Mouse (Mus musculus) heart, embryonic 15.5 days (tissue): ENCODE data around the gene Rab26. TPM values are rescaled to one million over a fixed set of nuclear protein-coding genes. Genes with fewer than 3 reads are reported as not detected.
A peak's percentile ranks its signal among the peaks of the same experiment; 100 is the strongest.

ENCODE experiments used
- ATAC-seq: fragments of 200-750 bp; cut with Nextera tagmentation; replicated peaks from 2 replicates; pipeline ENCODE4 v1.8.0; 2017; ENCODE audit warnings: low read depth, moderate TSS enrichment; ENCODE audit not compliant: insufficient number of reproducible peaks, insufficient read depth, low FRiP score
- H3K27ac ChIP-seq: fragments of 300-500 bp; sonication (generic); 2 replicates; pipeline ENCODE4 v1.5.1; 2015; ENCODE audit warnings: mild to moderate bottlenecking, inconsistent platforms
- H3K27me3 ChIP-seq: fragments of 300-500 bp; sonication (generic); 2 replicates; pipeline ENCODE4 v1.6.1; 2015; ENCODE audit warnings: inconsistent platforms
- H3K36me3 ChIP-seq: fragments of 300-500 bp; sonication (generic); 2 replicates; pipeline ENCODE4 v1.6.1; 2015; ENCODE audit warnings: mild to moderate bottlenecking, inconsistent platforms
- H3K4me1 ChIP-seq: fragments of 300-500 bp; sonication (generic); replicated peaks from 2 replicates; pipeline ENCODE4 v1.6.1; 2015; ENCODE audit warnings: inconsistent platforms
- H3K4me2 ChIP-seq: fragments of 300-500 bp; sonication (generic); 2 replicates; pipeline ENCODE4 v1.6.1; 2015; ENCODE audit warnings: inconsistent platforms, mild to moderate bottlenecking, moderate library complexity
- H3K4me3 ChIP-seq: fragments of 300-500 bp; sonication (generic); 2 replicates; pipeline ENCODE4 v1.5.1; 2015; ENCODE audit warnings: mild to moderate bottlenecking, inconsistent platforms
- H3K9ac ChIP-seq: fragments of 300-500 bp; sonication (generic); 2 replicates; pipeline ENCODE4 v1.6.1; 2015; ENCODE audit warnings: mild to moderate bottlenecking, inconsistent platforms
- H3K9me3 ChIP-seq: fragments of 300-500 bp; sonication (generic); replicated peaks from 2 replicates; pipeline ENCODE4 v1.6.1; 2016; ENCODE audit warnings: inconsistent platforms
- WGBS: fragments of 180-500 bp; shearing (Covaris S2); methylation state at CpG from one replicate; pipeline ENCODE4 v1.1.7; 2015; ENCODE audit warnings: mixed read lengths; 5-methylcytosine and 5-hydroxymethylcytosine counted together
- polyA plus RNA-seq: library from polyadenylated mRNA; unstranded; fragments of >200 nt; fragmentation: Nextera tagmentation; extraction: Ambion mirVana; gene quantifications from 2 replicates; pipeline ENCODE4 v1.2.1, GENCODE M21; 2015

Rab26 gene
- polyA plus RNA-seq, 1 experiment from 2014 or later: 0.97 TPM

DNA sequence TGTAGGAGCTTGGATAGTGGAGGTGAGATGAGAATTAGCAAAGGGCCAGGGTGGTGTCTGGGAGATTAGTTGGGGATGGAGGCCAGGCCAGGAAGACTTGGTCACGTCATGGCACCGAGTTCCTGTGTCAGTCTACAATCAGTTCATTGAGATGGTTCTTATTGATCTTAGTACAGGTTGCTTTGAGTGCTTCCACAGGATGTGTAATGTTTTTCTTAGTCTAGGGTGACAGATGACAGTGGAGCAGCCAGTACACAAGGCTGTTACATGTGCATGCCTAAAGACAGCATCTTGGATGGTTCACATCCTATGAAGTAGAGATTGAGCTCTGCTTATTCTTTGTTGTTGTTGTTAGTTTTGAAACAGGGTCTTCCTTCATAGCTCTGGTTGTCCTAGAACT, 27.6 kb upstream of the Rab26 start:
- Histone ChIP-seq H3K27ac (no peak overlapping the region), H3K4me1 (peaks cover 54% of the 10 kb centered on the region), H3K36me3 (no peaks in the 10 kb centered on the region; the same call in 1 of the 2 replicates), H3K9me3 (no peaks in the 10 kb centered on the region), H3K27me3 (no peaks in the 10 kb centered on the region), H3K9ac (no peak overlapping the region), H3K4me2 (no peak overlapping the region), H3K4me3 (no peak overlapping the region)
- no peak for ATAC-seq
- 90% methylated on average over 2 of the region's 2 CpGs for WGBS

DNA sequence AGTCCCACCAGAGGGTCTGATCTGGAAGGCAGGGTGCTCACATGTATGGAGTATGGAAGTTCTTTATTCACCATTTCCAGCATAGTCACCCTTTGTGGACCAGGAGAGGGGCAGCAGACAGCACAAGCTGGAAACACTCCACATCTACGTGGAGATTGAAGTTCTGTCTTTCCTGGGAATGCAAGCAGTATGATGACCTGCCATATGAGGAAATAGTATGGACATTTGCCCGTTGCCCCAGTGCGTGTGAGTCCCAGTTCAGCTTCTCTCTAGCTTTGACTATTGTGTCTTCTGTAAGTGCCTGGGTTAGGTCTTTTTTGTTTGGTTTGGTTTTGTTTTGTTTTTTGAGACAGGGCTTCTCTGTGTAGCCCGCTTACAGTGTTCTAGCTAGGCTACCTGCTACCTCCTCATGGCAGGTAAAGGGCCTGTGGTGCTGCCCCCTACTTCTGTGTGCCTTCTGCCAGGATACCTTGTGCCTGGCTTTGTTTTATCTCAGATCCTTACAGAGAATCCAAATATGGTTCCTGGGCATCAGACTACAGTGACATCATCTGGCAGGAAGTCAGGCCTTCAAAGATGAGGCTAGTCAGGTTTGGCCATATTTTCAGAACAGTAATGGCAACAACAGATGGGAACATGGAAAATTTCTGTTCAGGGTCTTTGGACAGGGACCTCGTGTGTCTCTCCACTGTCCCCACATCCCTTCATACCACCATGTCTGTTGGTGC, 26.5 kb upstream of the Rab26 start:
- Histone ChIP-seq H3K36me3 (no peaks in the 10 kb centered on the region; the same call in 1 of the 2 replicates), H3K27me3 (no peaks in the 10 kb centered on the region), H3K27ac (no peak overlapping the region; the same call in 1 of the 2 replicates), H3K4me1 (peaks cover 49% of the 10 kb centered on the region), H3K9me3 (no peaks in the 10 kb centered on the region), H3K4me3 (no peak overlapping the region), H3K4me2 (no peak overlapping the region), H3K9ac (no peak overlapping the region)
- no peak for ATAC-seq
- WGBS: 71% methylated on average over 5 of the region's 5 CpGs

DNA sequence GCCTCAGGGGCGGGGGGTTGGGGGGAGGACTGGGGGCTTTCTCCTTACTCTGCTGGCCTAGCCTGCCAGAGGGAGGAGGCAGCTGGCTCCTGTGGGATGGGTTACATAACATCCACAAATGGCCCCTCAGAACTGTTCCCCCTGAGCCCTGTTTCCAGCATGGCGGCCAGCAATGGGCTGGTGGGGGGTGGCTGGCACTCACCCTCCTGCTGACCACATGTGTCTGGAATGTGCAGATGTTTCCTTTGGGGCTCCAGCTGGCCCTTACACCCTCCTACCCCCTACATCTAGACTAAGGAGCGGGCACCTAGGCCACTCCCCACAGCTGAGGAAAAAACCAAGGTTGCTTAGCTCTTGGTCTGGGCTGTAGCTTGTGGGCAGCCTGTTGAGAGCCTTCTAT, 25.1 kb upstream of the Rab26 start:
- no peak overlapping the region for H3K4me3 ChIP-seq

DNA sequence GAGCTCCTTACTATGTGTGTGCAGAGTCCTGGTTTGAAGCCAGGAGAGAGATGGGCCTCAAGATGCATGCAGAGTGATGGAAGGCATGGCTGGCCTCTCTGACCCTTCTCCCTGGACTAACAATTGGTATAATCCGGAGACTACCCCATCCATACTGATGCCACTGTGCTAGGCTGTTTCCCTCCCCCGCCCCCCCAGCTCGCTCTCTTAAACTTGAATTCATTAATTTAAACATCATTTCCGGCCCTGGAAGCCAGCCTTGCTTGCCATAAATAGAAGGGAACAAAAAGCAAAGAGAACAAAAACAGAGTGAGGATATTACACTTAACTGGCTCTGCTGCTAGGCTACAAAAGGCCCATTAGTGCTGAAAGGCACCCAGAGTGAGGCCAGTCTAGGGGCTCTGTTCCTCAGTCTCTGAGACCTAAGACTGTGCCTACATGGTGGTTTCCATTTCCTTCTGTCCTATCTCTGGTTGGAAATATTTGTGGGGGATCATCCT, 24.6 kb upstream of the Rab26 start:
- Histone ChIP-seq H3K27ac (peak overlapping the region; percentile 86), H3K9ac (no peak overlapping the region)

More for the DNA sequence above, 25.1 kb upstream of the Rab26 start:
- Histone ChIP-seq H3K9ac (no peak overlapping the region), H3K4me1 (peaks cover 49% of the 10 kb centered on the region), H3K4me2 (peak overlapping the region; percentile 20), H3K9me3 (no peaks in the 10 kb centered on the region), H3K27me3 (no peaks in the 10 kb centered on the region), H3K27ac (peak overlapping the region; percentile 86), H3K36me3 (no peaks in the 10 kb centered on the region)
- 57% methylated on average over 3 of the region's 3 CpGs for WGBS
- peak; percentile 60 for ATAC-seq

DNA sequence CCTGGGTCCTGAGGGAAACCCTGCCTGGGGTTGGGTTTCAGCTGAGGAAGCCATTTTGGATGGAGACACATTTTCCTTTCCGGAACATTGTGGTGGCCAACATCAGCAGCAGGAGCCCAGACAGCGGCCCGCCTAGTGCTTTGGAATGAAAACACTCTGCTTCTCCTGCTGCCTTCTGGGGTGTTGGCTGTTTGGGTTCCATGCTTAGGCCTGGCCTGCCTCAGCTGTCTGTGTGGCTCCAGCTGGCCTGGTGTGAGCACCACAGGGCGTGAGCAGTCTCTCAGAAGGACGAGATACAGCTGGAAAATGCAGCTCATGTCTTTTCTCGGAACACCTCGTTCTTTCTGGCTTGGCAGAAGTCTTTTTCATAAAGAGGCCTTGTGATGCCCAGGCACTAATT, 23.1 kb upstream of the Rab26 start:
- ATAC-seq: no peak; the same call in 1 of the 2 replicates
- 72% methylated on average over 7 of the region's 7 CpGs for WGBS
- Histone ChIP-seq H3K4me2 (no peak overlapping the region), H3K9me3 (no peaks in the 10 kb centered on the region), H3K36me3 (no peaks in the 10 kb centered on the region), H3K27ac (peak overlapping the region; percentile 86), H3K27me3 (no peaks in the 10 kb centered on the region), H3K4me1 (peaks cover 43% of the 10 kb centered on the region), H3K9ac (no peak overlapping the region), H3K4me3 (no peak overlapping the region)

More for the DNA sequence above, 24.6 kb upstream of the Rab26 start:
- no peaks in the 10 kb centered on the region for H3K36me3 ChIP-seq
- peak overlapping the region; percentile 20 for H3K4me2 ChIP-seq
- WGBS: 51% methylated on average over 4 of the region's 4 CpGs
- no peaks in the 10 kb centered on the region for H3K9me3 ChIP-seq
- H3K4me1 ChIP-seq: peaks cover 46% of the 10 kb centered on the region
- ATAC-seq: peak; percentile 40; the same call in 1 of the 2 replicates
- H3K27me3 ChIP-seq: no peaks in the 10 kb centered on the region
- H3K4me3 ChIP-seq: no peak overlapping the region

DNA sequence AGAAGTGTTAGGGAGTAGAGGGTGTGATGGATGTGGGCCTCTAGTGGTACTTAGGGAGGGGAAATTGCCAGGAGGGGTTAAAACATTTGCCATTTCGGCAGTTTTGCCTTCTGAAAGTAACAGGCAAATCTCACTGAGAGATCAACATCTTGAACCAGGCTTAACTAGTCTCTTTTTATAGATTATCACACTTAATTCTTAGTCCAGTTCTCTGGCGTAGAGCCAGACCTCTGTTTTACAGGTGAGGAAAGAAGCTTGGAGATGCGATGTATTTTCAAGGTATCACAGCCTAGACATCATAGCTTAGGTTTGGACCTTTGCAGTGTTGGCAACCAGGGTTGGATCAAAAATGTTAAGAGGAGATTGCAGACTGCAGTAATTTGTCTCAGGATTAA, 17.0 kb upstream of the Rab26 start:
- Histone ChIP-seq H3K4me3 (peak overlapping the region; percentile 80), H3K9ac (peak overlapping the region; percentile 83), H3K36me3 (no peaks in the 10 kb centered on the region), H3K9me3 (no peaks in the 10 kb centered on the region), H3K27ac (no peak overlapping the region), H3K4me1 (peaks cover 27% of the 10 kb centered on the region), H3K27me3 (no peaks in the 10 kb centered on the region), H3K4me2 (peak overlapping the region; percentile 77)
- no peak for ATAC-seq
- 60% methylated on average over 3 of the region's 3 CpGs for WGBS

DNA sequence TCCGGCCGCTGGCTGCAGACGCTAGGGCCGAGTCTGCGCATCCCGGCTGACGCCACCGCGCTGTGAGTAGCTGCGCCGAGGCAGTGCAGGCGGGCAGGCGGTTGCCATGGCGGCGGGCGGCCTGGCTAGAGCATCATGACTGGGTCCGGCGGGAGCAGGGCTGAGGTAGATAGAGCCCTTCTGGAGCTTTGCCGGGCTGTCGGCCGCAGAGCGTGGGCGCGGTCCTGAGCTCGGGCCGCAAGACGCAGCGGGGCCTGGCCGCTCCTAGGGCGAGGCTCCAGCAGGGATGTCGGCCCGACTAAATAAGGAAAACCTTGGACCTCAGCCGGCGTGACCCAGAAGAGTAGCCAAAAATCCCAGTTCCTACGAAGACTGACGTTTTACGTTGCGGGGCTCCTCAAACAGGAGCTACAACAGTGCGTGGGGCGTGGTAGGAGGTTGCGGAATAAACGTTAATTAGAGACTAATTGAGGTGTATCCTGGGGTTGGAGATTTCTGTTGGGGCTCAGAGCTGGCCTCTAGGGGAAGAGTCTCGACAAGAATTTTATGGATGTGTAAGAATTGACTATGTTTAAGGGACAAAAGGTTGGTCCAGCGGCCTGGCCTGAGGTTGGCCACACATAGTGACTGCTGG, 16.5 kb upstream of the Rab26 start:
- H3K4me1 ChIP-seq: peaks cover 27% of the 10 kb centered on the region
- H3K27ac ChIP-seq: peak overlapping the region; percentile 91
- ATAC-seq: peak; percentile 66
- peak overlapping the region; percentile 83 for H3K9ac ChIP-seq
- WGBS: under 1% methylated on average over 44 of the region's 44 CpGs
- H3K4me3 ChIP-seq: peak overlapping the region; percentile 80
- H3K27me3 ChIP-seq: no peaks in the 10 kb centered on the region
- H3K9me3 ChIP-seq: no peaks in the 10 kb centered on the region
- H3K36me3 ChIP-seq: no peaks in the 10 kb centered on the region
- H3K4me2 ChIP-seq: peak overlapping the region; percentile 77

DNA sequence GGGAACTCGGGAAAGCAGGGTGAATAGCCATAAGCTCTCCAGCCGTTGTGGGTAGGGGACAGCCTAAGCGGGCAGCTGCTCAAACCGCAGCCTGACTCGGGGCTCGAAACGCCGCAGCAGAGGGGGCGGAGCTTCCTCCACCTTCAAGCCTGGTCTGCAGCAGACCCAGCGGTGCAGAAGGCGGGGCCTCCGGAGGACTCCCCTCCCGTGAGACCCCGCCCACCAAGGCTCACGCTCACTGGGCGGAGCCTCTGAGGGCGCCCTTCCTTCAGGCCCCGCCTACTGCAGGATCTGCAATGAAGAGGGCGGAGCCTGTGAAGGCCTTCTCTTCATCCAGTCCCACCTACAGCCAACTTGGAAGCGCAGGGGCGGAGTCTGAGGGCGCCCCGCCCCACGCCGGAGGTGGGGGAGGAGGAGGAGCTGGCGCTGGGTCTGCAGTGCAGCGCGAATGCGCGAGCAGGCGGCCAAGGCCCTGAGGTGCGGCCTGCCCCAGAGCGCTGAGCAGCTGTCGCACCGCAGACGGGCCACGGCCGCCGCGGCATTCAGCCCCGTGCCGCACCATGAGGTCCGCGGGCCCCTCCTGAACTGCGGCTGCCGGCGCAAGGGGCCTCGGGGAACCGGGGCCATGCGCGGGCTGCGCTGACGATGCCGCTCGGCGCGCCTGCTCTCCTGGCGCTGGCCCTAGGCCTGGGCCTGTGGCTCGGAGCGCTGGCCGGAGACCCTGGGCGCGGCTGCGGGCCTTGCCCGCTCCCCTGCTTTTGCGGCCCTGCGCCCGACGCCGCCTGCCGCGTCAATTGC, 15.8 kb upstream of the Rab26 start, which contains the start of gene Pkd1:
Gene Pkd1 (plus strand): TSS at position 217 of the 798 bp plus-strand sequence.
- Histone ChIP-seq H3K27ac (peak within 1 kb of the TSS; percentile 91), H3K4me2 (peak within 1 kb of the TSS; percentile 77), H3K4me3 (peak within 1 kb of the TSS; percentile 80), H3K36me3 (no peaks in the 10 kb centered on the region), H3K27me3 (peaks cover under 1% of the 10 kb centered on the region; the same call in 1 of the 2 replicates), H3K9ac (peak within 1 kb of the TSS; percentile 83), H3K4me1 (peaks cover 27% of the 10 kb centered on the region), H3K9me3 (no peaks in the 10 kb centered on the region)
- 0% methylated on average over 71 of the region's 72 CpGs for WGBS
- ATAC-seq: peak; percentile 96

DNA sequence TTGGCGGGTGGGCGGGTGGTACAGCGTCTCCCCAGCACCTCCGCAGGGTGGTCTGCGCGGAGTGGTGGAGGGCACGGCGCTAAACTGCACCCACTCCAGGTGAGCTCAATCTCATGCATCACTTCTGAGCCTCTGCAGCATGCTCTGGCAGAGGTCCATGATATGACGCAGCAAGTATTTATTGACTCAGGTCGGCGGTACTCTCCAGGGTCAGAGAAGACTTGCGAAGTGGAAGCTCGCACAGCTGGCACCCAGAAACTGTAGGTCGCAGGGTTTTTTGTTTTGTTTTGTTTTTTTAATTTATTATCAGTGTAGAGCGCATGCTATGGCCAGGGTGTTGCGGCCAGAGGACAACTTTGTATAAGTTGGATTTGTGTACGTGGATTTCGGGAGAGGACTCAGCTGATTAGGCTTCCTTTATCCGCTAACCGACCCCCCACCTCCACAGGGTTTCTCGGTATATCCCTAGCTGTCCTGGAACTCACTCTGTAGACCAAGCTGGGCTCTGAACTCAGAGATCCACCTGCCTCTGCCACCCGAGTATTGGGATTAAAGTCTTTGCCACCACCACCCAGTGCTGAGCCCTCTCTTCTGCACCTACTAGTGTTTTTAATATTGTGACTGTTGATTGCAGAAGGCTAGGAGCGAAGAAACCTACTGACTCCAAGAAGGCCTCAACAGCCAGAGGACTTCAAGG, 15.1 kb upstream of the Rab26 start:
- 3% methylated on average over 23 of the region's 23 CpGs for WGBS
- H3K4me2 ChIP-seq: peak overlapping the region; percentile 77
- peak overlapping the region; percentile 48 for H3K9ac ChIP-seq
- H3K27ac ChIP-seq: peak overlapping the region; percentile 69
- H3K4me1 ChIP-seq: peaks cover 30% of the 10 kb centered on the region
- peaks cover 6% of the 10 kb centered on the region; the same call in 1 of the 2 replicates for H3K27me3 ChIP-seq
- H3K4me3 ChIP-seq: peak overlapping the region; percentile 80
- ATAC-seq: no peak; the same call in 1 of the 2 replicates
- no peaks in the 10 kb centered on the region for H3K36me3 ChIP-seq
- no peaks in the 10 kb centered on the region for H3K9me3 ChIP-seq

DNA sequence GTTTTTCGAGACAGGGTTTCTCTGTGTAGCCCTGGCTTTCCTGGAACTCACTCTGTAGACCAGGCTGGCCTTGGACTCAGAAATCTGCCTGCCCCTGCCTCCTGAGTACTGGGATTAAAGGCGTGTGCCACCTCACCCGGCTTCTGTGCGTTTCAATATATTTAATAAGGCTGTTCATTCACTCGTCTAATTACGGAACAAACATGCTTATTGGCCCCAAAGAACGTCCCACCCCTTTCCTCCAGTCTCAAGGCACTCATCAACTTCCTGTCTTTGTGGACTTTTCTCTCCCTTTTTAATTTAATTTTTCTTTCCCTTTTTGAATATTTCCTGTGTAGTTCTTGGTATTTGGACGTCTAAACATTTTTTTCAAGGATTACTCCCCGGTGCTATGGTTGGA, 14.4 kb upstream of the Rab26 start:
- Histone ChIP-seq H3K4me3 (peak overlapping the region; percentile 80), H3K27ac (peak overlapping the region; percentile 69), H3K36me3 (no peaks in the 10 kb centered on the region), H3K9ac (no peak overlapping the region), H3K27me3 (peaks cover 6% of the 10 kb centered on the region; the same call in 1 of the 2 replicates), H3K4me1 (peaks cover 30% of the 10 kb centered on the region), H3K4me2 (peak overlapping the region; percentile 77), H3K9me3 (no peaks in the 10 kb centered on the region)
- 29% methylated on average over 9 of the region's 9 CpGs for WGBS
- no peak for ATAC-seq
